Mouse (Mus musculus) erythroid progenitor cell, adult 5-6 weeks (primary cell): ENCODE data around the gene Cby3. TPM values are rescaled to one million over a fixed set of nuclear protein-coding genes. Genes with fewer than 3 reads are reported as not detected.
"Not testable (repeated sequence)": the region's sequence is repeated elsewhere in the genome, so short reads cannot be mapped to it uniquely, and the experiment has no call there.

ENCODE experiments used
- ATAC-seq: replicated peaks from 2 replicates; pipeline ENCODE4 v1.8.0; 2016; ENCODE audit warnings: moderate number of reproducible peaks, mild to moderate bottlenecking, moderate TSS enrichment, inconsistent platforms; ENCODE audit not compliant: poor library complexity, low FRiP score, severe bottlenecking
- total RNA-seq, 2 experiments: library from RNA; stranded (forward) in 1 of 2; stranded (reverse) in 1 of 2; fragments of 150-400 nt in 1 of 2; fragments of 186-747, 209-891 nt in 1 of 2; gene quantifications; 2 replicates each; pipeline versions ENCODE4 v1.2.3 to v1.2.4; 2015 to 2017; ENCODE audit warnings: low replicate concordance in 2 of 2

Gene Cby3
- not detected in 2 replicates for total RNA-seq (2015; ENCODE audit: low replicate concordance)
- not detected in 2 replicates for total RNA-seq (2017; ENCODE audit: low replicate concordance)

DNA sequence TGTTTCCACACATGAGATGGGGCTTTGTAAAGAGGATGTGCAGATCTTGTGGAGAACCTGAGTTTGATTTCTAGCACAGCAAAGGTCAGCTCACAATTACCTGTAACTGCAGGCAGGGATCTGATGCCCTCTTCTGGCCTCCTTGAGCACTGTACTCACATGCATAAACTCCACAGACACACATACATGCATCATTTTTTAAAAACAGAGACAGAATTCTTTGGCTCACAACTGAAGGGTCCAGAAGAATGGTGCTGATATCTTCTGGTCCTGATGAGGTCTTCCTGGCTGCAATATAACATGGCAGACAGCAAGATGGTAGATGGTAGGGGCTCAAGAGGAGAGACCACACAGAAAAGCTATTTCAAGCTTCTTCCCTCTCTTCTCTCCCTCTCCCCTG, at the start of gene Cby3:
Cby3 (plus strand) TSS at position 301 of the 400 bp plus-strand sequence.
- ATAC-seq = no peak

DNA sequence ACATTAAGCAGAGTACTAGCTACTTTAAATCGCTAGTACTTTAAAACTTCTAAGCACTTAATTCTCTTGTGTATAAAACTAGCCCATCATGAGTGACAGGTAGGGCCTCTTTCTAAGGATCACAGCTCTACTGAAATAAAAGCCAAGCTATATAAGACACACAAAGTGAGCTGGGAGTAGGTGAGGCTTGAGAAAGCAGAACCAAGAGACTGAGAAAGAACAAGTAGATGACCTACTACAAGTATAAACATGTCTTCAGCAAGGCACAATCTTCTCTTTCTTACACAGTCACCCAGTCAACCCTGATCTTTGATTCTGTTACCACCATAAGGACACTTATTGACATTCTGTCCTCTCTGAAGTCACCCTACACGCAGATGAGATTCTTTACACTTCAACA, 41.5 kb upstream of the Cby3 start:
- ATAC-seq = no peak

DNA sequence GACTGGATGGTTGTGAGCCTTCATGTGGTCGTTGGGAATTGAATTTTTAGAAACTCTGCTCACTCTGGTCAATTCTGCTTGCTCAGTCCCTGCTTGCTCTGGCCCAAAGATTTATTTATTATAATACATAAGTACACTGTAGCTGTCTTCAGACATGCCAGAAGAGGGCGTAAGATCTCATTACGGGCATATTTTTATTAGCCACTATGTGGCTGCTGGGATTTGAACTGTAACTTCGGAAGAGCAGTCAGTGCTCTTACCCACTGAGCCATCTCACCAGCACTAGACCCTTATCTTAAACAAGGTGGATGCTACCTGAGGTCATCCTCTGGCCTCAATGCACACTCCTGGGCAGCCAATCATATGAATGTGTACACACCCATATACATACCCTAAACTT, 34.9 kb upstream of the Cby3 start:
- ATAC-seq = not testable (repeated sequence)

DNA sequence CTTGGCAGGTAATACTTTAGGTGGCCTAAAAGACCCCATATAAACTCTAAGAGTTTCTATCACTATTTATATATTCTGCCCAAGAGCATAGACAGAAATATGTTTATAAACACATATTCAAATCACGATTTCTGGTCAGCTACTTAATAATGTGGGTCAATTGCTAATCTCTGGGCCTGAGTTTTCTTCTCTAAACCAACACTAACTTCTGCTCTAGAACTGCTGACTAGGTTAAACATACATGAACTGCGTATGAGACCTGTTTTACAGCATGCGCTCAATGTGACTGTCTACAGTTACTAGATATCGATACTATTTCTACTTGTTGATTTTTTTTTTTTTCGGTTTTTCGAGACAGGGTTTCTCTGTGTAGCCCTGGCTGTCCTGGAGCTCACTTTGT, 33.0 kb upstream of the Cby3 start:
- no peak for ATAC-seq

DNA sequence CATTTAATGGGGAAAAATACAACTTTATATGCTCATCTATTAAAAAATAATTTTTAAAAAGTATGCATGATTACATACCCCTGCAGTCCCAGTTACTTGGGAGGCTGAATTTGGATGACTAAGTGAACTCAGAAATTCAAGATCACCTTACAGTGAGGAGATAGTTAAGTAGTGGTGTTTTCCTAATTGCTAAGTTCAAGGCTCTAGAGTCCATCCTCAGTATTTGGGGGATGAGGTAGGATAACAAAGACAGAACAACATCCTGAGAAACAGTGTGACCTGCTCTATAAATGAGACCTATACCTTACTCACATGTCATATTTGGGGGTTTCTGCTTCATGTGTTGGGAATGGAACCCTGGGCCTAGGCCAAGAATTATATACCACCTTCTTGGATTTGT, 31.9 kb upstream of the Cby3 start:
- no peak for ATAC-seq

DNA sequence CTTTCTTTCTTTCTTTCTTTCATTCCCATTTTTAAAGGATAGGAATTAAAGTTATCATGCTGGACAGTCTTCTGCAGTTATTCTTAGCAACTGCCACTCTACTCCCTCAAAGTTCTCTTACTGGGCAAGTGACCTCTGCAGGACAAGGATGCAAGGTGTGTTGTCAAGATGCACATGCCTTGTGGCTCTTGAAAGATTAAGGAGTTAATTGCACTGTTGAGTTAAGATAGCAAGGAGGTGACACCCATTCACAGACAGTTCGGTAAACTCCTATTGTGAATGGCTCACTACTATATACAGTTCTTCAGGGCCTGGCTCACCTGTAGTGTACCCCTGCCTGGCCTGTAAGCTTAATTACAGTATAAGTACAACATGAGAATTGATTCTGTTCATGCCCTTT, 30.4 kb upstream of the Cby3 start:
- ATAC-seq = peak; percentile 58

DNA sequence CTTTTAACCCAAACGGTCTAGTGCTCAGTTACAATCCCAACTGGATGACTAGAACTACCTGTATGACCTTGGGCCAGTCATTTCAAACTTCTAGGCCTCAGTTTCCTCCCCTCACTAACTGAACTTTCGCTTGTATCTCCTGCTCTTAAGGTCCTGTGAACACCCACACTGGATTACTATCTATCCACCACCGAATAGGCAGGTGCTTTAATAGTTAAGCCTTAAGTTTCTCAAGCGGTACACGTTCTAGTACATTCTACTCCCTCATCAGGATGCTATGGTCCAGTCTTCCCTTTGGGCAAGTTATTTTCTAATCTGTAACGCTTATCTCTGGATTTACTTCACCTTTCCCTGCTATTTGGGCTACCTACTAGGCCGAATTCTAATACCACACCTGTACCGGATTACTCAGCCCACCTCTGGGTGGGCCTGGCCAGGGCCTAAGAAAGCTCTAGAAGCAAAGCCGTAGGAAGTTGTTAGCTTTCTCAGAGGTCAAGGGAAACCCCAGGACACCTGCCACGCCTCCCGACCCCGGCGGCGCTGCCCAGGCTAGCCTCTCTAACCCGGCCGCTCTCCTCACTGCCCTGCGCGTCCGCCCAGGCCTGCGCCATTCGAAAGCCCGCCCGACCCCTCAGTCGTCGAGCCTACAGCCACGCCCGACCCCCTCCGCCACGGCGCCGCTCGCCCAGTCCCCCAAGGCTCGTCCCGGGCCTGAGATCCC, 29.4 kb upstream of the Cby3 start:
- no peak for ATAC-seq

DNA sequence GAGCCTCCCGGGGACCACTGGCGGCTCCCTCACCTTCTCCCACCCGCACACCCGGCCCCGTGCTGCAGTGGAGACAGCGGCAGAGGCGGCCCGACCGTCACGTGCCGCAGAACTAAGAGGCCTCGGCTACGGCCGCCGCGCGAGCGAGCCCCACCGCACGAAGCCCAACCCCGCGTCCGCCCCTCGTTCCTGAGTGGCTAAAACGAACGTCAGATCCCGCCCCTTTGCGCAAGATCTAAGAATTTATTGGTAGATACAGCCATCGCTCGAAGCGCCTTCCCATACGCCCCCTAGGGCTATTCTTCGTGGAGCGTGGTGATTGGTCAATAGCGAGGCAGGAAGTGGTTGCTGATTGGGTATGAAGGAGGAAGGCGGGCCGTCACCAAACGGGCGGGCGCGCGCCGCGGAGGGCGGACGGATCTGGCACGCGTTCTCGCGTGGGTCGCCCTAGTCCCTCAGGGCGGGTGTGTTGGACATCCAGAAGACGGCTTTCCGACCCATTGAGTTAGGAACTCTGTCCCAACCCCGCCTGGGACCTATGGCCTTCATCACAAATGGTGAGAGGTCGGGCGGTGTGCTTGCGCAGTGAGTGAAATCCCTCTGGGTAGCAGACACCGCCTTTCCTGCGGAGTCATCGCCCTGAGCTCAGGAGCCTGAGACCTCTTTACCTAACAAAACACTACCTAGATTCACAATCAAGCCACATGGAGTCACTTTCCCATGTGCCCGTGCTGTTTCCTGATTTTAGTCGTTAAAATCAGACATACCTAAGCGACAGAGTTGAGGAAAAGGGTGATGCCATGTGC, 28.6 kb upstream of the Cby3 start, which contains the start of gene Canx:
Canx (minus strand) TSS at position 178 of the 806 bp plus-strand sequence.
- peak; percentile 92 for ATAC-seq

DNA sequence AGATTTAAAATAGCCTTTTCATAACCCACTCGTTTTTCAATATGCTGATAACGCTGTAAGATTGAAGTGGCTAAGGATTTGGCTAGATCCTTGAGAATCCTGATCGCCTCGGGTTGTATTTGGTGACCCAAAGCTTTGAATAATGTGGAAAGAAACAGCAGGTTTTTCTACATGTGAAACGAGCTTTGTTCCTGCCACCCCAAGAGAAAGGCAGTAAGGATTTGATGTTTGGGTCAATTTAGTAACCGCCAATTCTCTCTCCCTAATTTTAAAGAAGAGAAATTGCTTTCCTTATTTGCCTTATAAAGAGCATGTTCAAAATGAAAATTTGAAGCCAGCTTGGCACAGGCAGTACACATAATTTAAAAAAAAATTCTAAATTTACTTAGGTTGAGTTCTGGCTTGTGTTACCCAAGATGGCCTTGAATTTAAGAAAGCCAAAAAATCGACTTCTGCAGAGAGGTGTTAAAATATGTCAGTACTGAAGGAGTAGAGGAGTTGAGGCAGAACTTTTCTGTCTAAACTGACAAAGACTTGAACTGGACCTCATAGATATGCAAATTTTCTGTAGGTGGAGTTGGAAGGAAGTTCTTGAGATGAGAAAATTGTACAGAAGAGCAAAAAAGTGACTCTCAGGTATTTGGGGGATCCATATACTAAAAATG, 27.8 kb upstream of the Cby3 start:
- ATAC-seq = no peak; the same call in 1 of the 2 replicates

DNA sequence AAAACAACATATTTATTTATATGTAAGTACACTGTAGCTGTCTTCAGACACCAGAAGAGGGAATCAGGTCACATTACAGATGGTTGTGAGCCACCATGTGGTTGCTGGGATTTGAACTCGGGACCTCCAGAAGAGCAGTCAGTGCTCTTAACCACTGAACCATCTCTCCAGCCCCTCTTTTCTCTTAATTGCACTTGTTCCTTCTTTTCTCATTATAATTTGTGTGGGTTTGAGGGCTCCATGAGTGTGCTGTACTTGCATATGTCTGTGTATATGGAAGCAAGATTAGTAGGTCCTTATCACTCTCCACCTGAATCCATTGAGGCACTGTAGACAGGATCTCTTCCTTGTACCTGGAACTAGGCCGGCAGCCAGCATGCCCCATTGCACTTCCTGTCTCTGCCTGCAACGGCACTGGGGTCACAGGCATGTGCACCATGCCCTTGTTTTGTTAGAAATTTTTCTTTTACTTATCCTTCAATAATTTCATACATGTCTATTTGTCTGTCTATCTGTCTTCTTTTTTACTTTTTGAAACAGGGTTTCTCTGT, 26.1 kb upstream of the Cby3 start:
- no peak for ATAC-seq

DNA sequence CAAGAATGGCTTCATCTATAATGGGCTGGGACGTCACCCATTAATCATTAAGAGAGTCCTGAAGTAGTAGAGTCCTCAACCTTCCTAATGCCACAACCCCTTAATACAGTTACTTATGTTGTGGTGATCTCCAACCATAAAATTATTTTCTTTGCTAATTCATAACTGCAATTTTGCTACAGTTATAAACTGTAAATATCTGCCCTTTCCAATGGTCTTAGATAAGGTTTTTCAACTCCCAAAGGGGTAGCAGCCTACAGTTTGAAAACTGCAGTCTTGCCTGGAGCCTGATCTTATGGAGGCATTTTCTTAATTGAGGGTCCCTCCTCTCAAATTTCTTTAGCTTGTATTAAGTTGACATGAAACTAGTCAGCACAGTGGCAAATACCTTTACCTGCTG, 24.9 kb upstream of the Cby3 start:
- no peak for ATAC-seq

DNA sequence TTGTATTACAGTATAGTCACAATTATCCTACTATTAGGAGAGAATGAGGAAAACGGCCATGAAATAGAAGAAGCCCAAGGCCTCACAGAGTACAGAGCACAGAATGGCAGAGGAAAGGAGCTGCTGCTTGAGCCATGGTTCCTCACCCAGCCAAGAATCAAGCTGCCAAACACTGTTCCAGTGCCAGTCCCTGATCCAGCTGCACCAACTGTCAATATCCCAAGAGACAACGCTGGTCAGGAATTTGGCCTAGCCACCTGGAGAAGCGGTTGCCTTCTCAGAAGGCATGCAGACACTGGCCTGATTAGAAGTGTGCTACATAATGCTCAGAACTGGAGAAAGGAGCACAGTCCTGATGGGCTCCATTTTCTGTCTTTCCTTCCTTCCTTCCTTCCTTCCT, 21.1 kb upstream of the Cby3 start:
- no peak for ATAC-seq

DNA sequence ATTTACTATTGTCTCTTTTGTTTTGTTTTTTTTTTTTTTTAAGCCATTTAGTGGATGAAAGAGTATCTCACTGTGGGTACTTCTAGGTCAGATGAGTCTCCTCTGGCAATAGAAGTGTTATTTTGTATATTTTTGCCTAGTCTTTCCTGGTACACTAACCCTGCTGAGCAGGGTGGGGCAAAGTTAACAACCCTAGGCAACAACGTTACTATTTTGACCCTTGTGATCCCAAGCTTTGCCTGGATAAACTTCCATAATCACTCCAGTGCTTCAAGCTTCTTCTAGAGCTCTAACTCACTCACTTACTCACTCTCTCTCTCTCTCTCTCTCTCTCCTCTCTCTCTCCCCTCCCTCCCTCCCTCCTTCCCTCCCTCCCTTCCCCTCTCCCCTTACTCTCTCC, 18.1 kb upstream of the Cby3 start:
- no peak for ATAC-seq

DNA sequence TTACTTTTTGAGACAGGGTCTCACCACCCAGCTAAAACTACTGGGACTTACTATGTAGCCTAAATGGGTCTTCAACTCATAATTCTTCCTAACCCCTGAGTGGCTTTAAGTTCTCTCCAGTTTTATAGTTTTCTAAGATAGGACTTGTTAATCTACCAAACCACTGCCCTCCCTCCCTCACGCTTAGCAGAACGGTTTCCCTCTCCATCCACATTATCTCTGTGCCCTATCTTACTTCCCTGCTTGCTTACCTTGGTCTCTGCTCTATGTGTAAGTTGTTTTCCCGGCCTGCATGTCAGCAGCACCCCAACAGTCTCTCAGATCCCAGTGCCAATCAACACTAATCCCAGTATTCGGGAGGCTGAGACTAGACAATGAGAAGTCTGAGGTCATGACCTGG, 17.4 kb upstream of the Cby3 start:
- no peak for ATAC-seq

DNA sequence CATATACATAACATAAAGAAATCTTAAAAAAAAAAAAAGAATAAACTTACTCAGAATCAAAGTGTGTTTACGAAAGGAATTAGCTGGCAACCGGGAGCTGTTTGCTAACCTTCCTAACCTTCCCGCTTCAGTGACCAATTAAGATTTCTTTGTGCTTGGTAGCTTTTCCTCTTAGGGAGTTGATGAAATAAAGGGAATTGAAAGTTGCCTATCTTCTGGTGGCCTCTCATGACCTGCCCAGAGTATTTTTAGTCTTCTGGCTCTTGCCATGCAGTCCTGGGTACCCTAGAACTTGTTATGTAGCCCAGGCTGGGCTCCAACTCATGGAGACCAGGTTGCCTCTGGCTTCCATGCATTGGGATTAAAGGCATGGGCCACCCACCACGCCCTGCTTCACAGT, 8.8 kb upstream of the Cby3 start:
- no peak for ATAC-seq

DNA sequence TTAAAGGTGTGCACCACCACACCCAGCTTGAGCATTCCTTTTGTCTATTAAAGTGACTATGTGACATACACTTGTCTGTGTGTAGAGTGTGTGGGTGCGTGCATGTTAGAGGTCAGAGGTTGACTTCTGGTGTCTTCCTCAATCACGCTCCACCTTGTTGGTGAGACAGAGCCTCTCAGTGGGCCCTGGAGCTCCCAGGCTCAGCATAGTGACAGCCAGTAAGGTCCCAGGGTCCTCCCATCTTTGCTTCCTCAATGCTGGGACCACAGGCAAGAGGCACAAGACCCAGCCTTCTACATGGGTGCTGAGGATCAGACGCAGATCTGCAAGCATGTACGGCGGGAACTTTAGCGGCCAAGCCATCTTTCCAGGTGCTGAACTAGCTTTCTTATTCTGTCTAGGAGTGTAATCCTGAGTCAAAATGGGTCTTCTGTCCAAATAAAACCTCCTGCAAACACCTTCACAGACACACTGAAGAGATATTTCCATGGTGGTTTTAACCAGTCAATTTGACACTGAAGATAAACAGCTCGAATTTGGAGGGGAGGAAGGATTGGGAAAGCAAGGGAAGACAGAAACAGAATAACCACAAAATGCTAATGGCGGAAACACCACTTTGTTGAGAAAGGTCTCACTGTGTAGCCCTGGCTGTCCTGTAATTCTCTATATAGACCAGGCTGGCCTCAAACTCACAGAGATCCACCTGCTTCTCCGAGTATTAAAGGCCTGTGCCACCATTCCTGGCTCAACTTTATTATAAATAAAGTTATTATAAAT, 7.8 kb upstream of the Cby3 start:
- no peak for ATAC-seq

DNA sequence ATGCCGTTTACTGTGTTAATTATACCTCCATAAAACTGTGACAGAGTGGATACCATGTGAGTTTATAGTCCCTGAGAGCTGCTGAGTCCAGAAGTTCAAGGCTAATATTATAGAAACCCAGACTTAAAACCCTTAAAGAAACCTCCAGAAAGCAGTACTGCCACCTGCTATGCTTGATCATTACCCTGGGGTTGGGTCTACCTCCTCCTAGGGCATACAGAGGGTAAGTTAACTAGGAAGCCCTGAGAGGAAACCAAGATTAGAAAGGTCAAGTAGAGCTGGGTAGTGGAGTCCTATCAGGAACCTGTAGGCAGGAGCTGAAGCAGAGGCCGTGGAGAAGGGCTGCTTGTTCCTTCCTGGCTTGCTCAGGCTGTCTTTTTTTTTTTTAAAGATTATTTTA, 2.1 kb upstream of the Cby3 start:
- ATAC-seq = no peak

DNA sequence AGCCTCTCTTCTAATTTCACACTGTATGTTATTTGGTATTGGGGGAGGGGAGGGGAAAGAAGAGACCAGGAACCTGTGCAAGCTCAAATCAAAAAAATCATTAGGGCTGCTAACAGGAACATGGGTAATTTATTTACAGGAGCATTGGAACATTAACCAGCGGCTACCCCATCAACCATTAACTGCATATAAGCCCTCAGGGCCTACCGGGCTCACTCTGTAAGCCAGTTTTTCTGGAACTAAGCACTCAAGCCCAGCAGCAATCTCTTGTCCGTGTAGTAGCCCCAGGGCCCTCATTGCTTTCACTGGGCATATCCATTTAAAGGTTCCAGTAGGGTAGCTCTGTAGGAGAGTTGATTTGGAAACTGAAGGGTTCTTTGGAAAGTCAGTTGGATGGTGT, 589 bp downstream of the Cby3 start:
- no peak for ATAC-seq

DNA sequence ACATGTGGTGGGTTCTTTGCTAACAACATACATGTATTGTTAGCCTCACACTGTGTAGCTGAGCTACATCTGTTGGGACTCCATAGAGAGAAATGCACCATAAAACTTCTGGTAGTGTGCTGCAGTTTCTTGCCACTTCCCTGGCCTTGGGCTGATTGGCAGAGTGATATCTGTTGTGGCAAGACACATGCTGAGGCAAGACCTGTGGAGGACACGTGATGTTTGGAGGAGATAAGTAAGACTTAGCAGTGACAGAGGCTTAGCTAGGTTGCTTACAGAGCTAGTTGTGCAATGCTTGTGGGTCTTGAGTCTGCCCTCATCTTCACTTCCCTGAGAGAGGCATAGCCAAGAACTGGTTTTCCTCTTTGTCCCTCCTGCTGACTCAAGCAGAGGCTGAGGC, 1.1 kb downstream of the Cby3 start:
- ATAC-seq = no peak
